Mouse (Mus musculus) forebrain, embryonic 11.5 days (tissue): Measurements from ENCODE around the gene Uba52. TPM values are rescaled to one million over a fixed set of nuclear protein-coding genes. Genes with fewer than 3 reads are reported as not detected.

Experiments used
- ATAC-seq: fragments of 200-750 bp; cut with Nextera tagmentation; replicated peaks from 2 replicates; pipeline ENCODE4 v1.8.0; 2017; ENCODE audit warnings: moderate TSS enrichment; ENCODE audit not compliant: low FRiP score
- DNase-seq: peaks from one replicate; pipeline ENCODE4 v3.0.0-alpha.2; 2017; ENCODE audit warnings: low spot score
- H3K27ac ChIP-seq: fragments of 300-500 bp; sonication (generic); 2 replicates; pipeline ENCODE4 v1.5.1; 2014; ENCODE audit warnings: low read depth, low read length
- H3K27me3 ChIP-seq: fragments of 300-500 bp; sonication (generic); 2 replicates; pipeline ENCODE4 v1.6.1; 2014; ENCODE audit warnings: mild to moderate bottlenecking, low read length, mixed read lengths; ENCODE audit not compliant: control insufficient read depth, insufficient read depth
- H3K36me3 ChIP-seq: fragments of 300-500 bp; sonication (generic); 2 replicates; pipeline ENCODE4 v1.6.1; 2014; ENCODE audit warnings: mild to moderate bottlenecking, low read length, moderate library complexity, mixed read lengths; ENCODE audit not compliant: control insufficient read depth, insufficient read depth
- H3K4me1 ChIP-seq: fragments of 300-500 bp; sonication (generic); replicated peaks from 2 replicates; pipeline ENCODE4 v1.6.1; 2014; ENCODE audit warnings: low read length, mixed read lengths; ENCODE audit not compliant: control insufficient read depth, insufficient read depth
- H3K4me2 ChIP-seq: fragments of 300-500 bp; sonication (generic); 2 replicates; pipeline ENCODE4 v1.6.1; 2014; ENCODE audit warnings: low read depth, mild to moderate bottlenecking, low read length, moderate library complexity, mixed read lengths; ENCODE audit not compliant: severe bottlenecking
- H3K4me3 ChIP-seq: fragments of 300-500 bp; sonication (generic); 2 replicates; pipeline ENCODE4 v1.5.1; 2014; ENCODE audit warnings: low read depth, low read length
- H3K9ac ChIP-seq: fragments of 300-500 bp; sonication (generic); 2 replicates; pipeline ENCODE4 v1.6.1; 2014; ENCODE audit warnings: low read length
- H3K9me3 ChIP-seq: fragments of 300-500 bp; sonication (generic); 2 replicates; pipeline ENCODE4 v1.6.1; 2016; ENCODE audit warnings: low read length, mixed read lengths; ENCODE audit not compliant: control insufficient read depth
- WGBS: fragments of 180-500 bp; shearing (Covaris S2); extraction: QIAGEN DNeasy Blood & Tissue Kit; methylation state at CpG from one replicate; pipeline ENCODE4 v1.1.7; 2014; 5-methylcytosine and 5-hydroxymethylcytosine counted together
- polyA plus RNA-seq: library from polyadenylated mRNA; unstranded; fragments of >200 nt; fragmentation: Nextera tagmentation; extraction: Ambion mirVana; gene quantifications from 2 replicates; pipeline ENCODE4 v1.2.1, GENCODE M21; 2014

The Uba52 gene
- polyA plus RNA-seq, 1 experiment from 2014 or later = 715 TPM

GRCm38 (mm10) chr8:70504291-70504716 is 6.3 kb downstream of the Uba52 start:
- WGBS = 58% methylated on average over 16 of the region's 16 CpGs
- ATAC-seq (no peak), DNase-seq (no peak)
- Histone ChIP-seq H3K27me3 (peaks cover 43% of the 10 kb centered on the region), H3K36me3 (peaks cover 7% of the 10 kb centered on the region; the same call in 1 of the 2 replicates), H3K4me1 (peaks cover 17% of the 10 kb centered on the region), H3K9ac (no peak overlapping the region), H3K27ac (no peak overlapping the region), H3K9me3 (no peaks in the 10 kb centered on the region), H3K4me2 (no peak overlapping the region), H3K4me3 (no peak overlapping the region)

DNA sequence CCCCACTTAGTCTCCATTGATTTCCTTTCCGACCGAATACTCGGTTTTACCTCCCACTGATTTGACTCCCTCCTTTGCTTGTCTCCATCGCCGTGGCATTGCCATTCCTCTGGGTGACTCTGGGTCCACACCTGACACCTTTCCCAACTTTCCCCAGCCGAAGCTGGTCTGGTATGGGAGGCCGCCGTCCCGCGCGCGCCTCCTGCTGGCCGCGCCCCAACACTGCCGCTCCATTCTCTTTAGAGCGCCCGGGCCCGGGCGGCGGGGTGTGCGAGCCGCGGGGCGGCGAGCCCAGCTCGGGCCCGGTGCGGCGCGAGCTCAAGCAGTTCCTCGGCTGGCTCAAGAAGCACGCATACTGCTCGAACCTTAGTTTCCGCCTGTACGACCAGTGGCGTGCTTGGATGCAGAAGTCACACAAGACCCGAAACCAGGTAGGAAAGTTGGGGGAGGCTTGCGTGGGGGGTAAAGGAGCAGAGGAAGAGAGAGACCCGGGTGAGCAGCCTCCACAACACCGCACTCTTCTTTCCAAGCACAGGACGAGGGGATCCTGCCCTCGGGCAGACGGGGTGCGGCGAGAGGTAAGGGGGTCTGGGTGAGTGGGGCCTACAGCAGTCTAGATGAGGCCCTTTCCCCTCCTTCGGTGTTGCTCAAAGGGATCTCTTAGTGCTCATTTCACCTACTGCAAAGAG is 7.4 kb downstream of the Uba52 start:
- Histone ChIP-seq H3K36me3 (peaks cover 7% of the 10 kb centered on the region; the same call in 1 of the 2 replicates), H3K9ac (no peak overlapping the region), H3K4me1 (peaks cover 8% of the 10 kb centered on the region), H3K27me3 (peaks cover 53% of the 10 kb centered on the region), H3K27ac (no peak overlapping the region), H3K4me3 (no peak overlapping the region), H3K4me2 (peak overlapping the region; percentile 18; the same call in 1 of the 2 replicates), H3K9me3 (no peaks in the 10 kb centered on the region)
- WGBS = 10% methylated on average over 46 of the region's 46 CpGs
- DNase-seq (peak; percentile 86), ATAC-seq (0 out of 2 replicates have a peak, but pooled peaks have one; percentile 11)

GRCm38 (mm10) chr8:70502540-70502939 is 8.1 kb downstream of the Uba52 start:
- Histone ChIP-seq H3K4me2 (no peak overlapping the region), H3K27ac (no peak overlapping the region), H3K4me3 (no peak overlapping the region), H3K36me3 (peaks cover 3% of the 10 kb centered on the region; the same call in 1 of the 2 replicates), H3K9me3 (no peaks in the 10 kb centered on the region), H3K9ac (no peak overlapping the region), H3K27me3 (peaks cover 58% of the 10 kb centered on the region), H3K4me1 (peaks cover 8% of the 10 kb centered on the region)
- DNase-seq = no peak
- WGBS = 27% methylated on average over 12 of the region's 12 CpGs
- ATAC-seq = no peak

DNA sequence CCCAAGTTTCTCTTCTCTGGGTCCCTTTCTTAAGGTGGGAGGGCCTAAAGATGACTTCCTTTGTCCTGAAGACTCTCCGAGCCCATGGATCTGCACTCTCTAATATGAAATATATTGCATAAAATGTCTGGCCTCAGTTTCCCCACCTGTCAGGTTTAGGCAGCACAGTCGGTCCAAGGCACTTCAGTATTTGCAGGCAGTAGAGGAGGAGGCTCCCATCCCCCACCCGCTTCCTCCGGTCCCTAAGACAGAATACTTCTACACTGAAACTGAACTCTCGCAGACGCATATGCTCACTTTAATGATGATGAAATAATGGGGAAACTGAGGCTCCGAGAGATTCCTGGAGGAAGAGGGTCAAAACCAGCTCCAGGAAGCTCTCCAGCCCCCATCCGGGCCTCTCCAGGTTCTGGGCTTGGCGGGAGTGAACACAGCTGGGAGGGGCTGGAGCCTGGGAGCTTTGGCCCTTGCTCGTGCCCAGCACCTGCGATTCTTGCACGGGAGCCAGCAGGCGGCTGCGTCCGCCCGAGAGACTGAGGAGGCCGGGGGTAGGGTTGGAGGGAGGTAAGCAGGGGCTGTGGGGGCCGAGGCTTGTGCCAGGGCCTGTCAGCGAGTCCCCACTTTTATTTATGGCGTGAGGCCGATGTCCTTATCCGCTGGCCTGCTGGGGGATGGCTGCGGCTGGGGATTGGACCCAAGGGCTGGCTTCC is 8.6 kb downstream of the Uba52 start:
- WGBS = 9% methylated on average over 23 of the region's 23 CpGs
- H3K4me2 ChIP-seq = no peak overlapping the region
- DNase-seq (no peak), ATAC-seq (no peak)
- H3K27ac ChIP-seq = no peak overlapping the region
- no peaks in the 10 kb centered on the region for H3K9me3 ChIP-seq
- H3K36me3 ChIP-seq = no peaks in the 10 kb centered on the region
- H3K9ac ChIP-seq = no peak overlapping the region
- H3K27me3 ChIP-seq = peaks cover 63% of the 10 kb centered on the region
- peaks cover 8% of the 10 kb centered on the region for H3K4me1 ChIP-seq
- H3K4me3 ChIP-seq = no peak overlapping the region

DNA sequence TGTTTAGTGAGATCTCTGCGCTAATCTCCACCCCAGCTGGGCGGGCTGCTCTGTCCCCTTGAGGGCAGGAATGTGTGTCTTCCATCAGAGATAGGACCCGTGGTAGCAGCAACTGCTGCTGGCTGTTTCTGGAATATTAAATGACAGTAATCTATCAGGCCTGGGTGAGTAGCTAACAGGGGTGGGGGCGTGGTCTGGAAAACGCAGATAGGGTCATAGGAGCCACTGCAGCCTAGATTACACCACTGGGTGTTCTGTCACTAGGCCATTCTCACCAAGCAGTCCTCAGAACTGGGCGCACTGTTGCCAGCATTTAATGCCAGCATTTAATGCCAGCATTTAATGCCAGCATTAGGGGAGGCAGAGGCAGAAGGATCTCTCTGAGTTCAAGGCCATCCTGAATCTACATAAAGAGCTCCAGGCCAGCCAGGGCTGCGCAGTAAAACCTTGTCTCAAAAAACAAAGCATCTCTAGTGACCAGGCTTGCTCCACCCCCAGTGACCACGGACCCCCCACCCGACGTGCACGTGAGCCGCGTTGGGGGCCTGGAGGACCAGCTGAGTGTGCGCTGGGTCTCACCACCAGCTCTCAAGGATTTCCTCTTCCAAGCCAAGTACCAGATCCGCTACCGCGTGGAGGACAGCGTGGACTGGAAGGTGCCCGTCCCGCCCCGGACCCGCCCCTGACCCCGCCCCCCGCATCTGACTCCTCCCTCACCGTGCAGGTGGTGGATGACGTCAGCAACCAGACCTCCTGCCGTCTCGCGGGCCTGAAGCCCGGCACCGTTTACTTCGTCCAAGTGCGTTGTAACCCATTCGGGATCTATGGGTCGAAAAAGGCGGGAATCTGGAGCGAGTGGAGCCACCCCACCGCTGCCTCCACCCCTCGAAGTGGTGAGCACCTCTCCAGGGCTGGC is 10.0 kb downstream of the Uba52 start:
- no peak for ATAC-seq
- Histone ChIP-seq H3K4me3 (no peak overlapping the region), H3K4me1 (peaks cover 7% of the 10 kb centered on the region), H3K4me2 (peak overlapping the region; percentile 26), H3K27ac (no peak overlapping the region), H3K9me3 (no peaks in the 10 kb centered on the region), H3K27me3 (peaks cover 76% of the 10 kb centered on the region), H3K36me3 (no peaks in the 10 kb centered on the region), H3K9ac (no peak overlapping the region)
- WGBS = 6% methylated on average over 39 of the region's 39 CpGs
- peak; percentile 74 for DNase-seq

- DNase-seq = no peak
- no peak overlapping the region for H3K4me3 ChIP-seq
- no peak overlapping the region for H3K9ac ChIP-seq
- WGBS = 5% methylated on average over 12 of the region's 12 CpGs
- H3K27me3 ChIP-seq = peaks cover 96% of the 10 kb centered on the region
- ATAC-seq = no peak
- no peak overlapping the region for H3K27ac ChIP-seq
- H3K4me1 ChIP-seq = peaks cover 10% of the 10 kb centered on the region
- H3K9me3 ChIP-seq = no peaks in the 10 kb centered on the region
- H3K4me2 ChIP-seq = no peak overlapping the region
- no peaks in the 10 kb centered on the region for H3K36me3 ChIP-seq
These were observed 14.9 kb downstream of the Uba52 start for GRCm38 (mm10) chr8:70495771-70496062.

- Histone ChIP-seq H3K4me1 (peaks cover 10% of the 10 kb centered on the region), H3K4me3 (no peak overlapping the region; the same call in 1 of the 2 replicates), H3K27me3 (peaks cover 96% of the 10 kb centered on the region), H3K9me3 (no peaks in the 10 kb centered on the region), H3K36me3 (no peaks in the 10 kb centered on the region), H3K4me2 (no peak overlapping the region), H3K27ac (no peak overlapping the region), H3K9ac (no peak overlapping the region)
- DNase-seq = peak; percentile 65
- no peak for ATAC-seq
- 2% methylated on average over 21 of the region's 21 CpGs for WGBS
These were observed 15.4 kb downstream of the Uba52 start for GRCm38 (mm10) chr8:70495001-70495770.

- ATAC-seq = no peak
- Histone ChIP-seq H3K36me3 (no peaks in the 10 kb centered on the region), H3K27ac (no peak overlapping the region), H3K4me2 (no peak overlapping the region), H3K9ac (no peak overlapping the region), H3K4me1 (peaks cover 13% of the 10 kb centered on the region), H3K9me3 (no peaks in the 10 kb centered on the region), H3K4me3 (no peak overlapping the region; the same call in 1 of the 2 replicates), H3K27me3 (peaks cover 96% of the 10 kb centered on the region)
- no peak for DNase-seq
- 2% methylated on average over 28 of the region's 28 CpGs for WGBS
These were observed 16.1 kb downstream of the Uba52 start for GRCm38 (mm10) chr8:70494416-70494945.
